Mouse (Mus musculus): ENCODE results near the gene Myo3a. TPM values are rescaled to one million over a fixed set of nuclear protein-coding genes. Genes with fewer than 3 reads are reported as not detected.
"Not testable (repeated sequence)": the region's sequence is repeated elsewhere in the genome, so short reads cannot be mapped to it uniquely, and the experiment has no call there.

Myo3a gene
- total and polyA plus RNA-seq, 2 experiments from 2014 or later = not detected

GRCm38 (mm10) chr2:22285777-22286176 is 58.5 kb downstream of the Myo3a start:
- WGBS = 13% methylated on average over 1 of the region's 1 CpGs

GRCm38 (mm10) chr2:22293579-22294446 is 66.5 kb downstream of the Myo3a start:
- ATAC-seq (ENCODE audit: insufficient read depth, low read depth) (no peak), DNase-seq (ENCODE audit: low spot score) (no peak)
- Histone ChIP-seq H3K27me3 (ENCODE audit: control insufficient read depth, insufficient read depth, low read length) (no peaks in the 10 kb centered on the region), H3K9me3 (replicated peaks; ENCODE audit: control insufficient read depth, low read length) (no peaks in the 10 kb centered on the region), H3K4me2 (ENCODE audit: low read depth, low read length) (no peak overlapping the region), H3K4me1 (ENCODE audit: control insufficient read depth, insufficient read depth) (no peaks in the 10 kb centered on the region), H3K4me3 (ENCODE audit: low read depth, low read length) (no peak overlapping the region), H3K27ac (ENCODE audit: low read depth) (no peak overlapping the region), H3K36me3 (replicated peaks; ENCODE audit: control insufficient read depth, insufficient read depth, low read length) (no peaks in the 10 kb centered on the region), H3K9ac (replicated peaks; ENCODE audit: low read depth, low read length) (no peak overlapping the region)
- 68% methylated on average over 11 of the region's 11 CpGs for whole genome bisulfite sequencing
- no peak for TF ChIP-seq CTCF (IDR thresholded peaks at IDR 0.05; ENCODE audit: low read depth)
- TF ChIP-seq EP300 (IDR thresholded peaks at IDR 0.05; ENCODE audit: low read depth) = no peak

More at GRCm38 (mm10) chr2:22285777-22286176, 58.5 kb downstream of the Myo3a start:
- no peaks in the 10 kb centered on the region for H3K36me3 ChIP-seq (replicated peaks; ENCODE audit: control insufficient read depth, insufficient read depth, low read length)
- no peaks in the 10 kb centered on the region for H3K9me3 ChIP-seq (replicated peaks; ENCODE audit: control insufficient read depth, low read length)
- TF ChIP-seq CTCF (IDR thresholded peaks at IDR 0.05; ENCODE audit: low read depth) (no peak), EP300 (IDR thresholded peaks at IDR 0.05; ENCODE audit: low read depth) (no peak)
- DNase-seq (ENCODE audit: low spot score) (no peak), ATAC-seq (ENCODE audit: insufficient read depth, low read depth) (no peak)
- no peaks in the 10 kb centered on the region for H3K4me1 ChIP-seq (ENCODE audit: control insufficient read depth, insufficient read depth)
- no peak overlapping the region for H3K4me2 ChIP-seq (ENCODE audit: low read depth, low read length)
- H3K9ac ChIP-seq (replicated peaks; ENCODE audit: low read depth, low read length) = no peak overlapping the region
- no peaks in the 10 kb centered on the region for H3K27me3 ChIP-seq (ENCODE audit: control insufficient read depth, insufficient read depth, low read length)
- H3K27ac ChIP-seq (ENCODE audit: low read depth) = no peak overlapping the region
- no peak overlapping the region for H3K4me3 ChIP-seq (ENCODE audit: low read depth, low read length)

- Histone ChIP-seq H3K36me3 (replicated peaks; ENCODE audit: control insufficient read depth, insufficient read depth, low read length) (no peaks in the 10 kb centered on the region), H3K4me1 (ENCODE audit: control insufficient read depth, insufficient read depth) (no peaks in the 10 kb centered on the region), H3K27ac (ENCODE audit: low read depth) (no peak overlapping the region), H3K27me3 (ENCODE audit: control insufficient read depth, insufficient read depth, low read length) (no peaks in the 10 kb centered on the region), H3K9ac (replicated peaks; ENCODE audit: low read depth, low read length) (no peak overlapping the region), H3K4me2 (ENCODE audit: low read depth, low read length) (no peak overlapping the region), H3K9me3 (replicated peaks; ENCODE audit: control insufficient read depth, low read length) (no peaks in the 10 kb centered on the region), H3K4me3 (ENCODE audit: low read depth, low read length) (no peak overlapping the region)
- 44% methylated on average over 2 of the region's 2 CpGs for WGBS
- ATAC-seq (ENCODE audit: insufficient read depth, low read depth) (no peak), DNase-seq (ENCODE audit: low spot score) (no peak)
- TF ChIP-seq EP300 (IDR thresholded peaks at IDR 0.05; ENCODE audit: low read depth) (no peak), CTCF (IDR thresholded peaks at IDR 0.05; ENCODE audit: low read depth) (no peak)
Observed at GRCm38 (mm10) chr2:22294447-22294738, 67.1 kb downstream of the Myo3a start.

- TF ChIP-seq EP300 (IDR thresholded peaks at IDR 0.05; ENCODE audit: low read depth) (no peak), CTCF (IDR thresholded peaks at IDR 0.05; ENCODE audit: low read depth) (no peak)
- DNase-seq (ENCODE audit: low spot score) (no peak), ATAC-seq (ENCODE audit: insufficient read depth, low read depth) (no peak)
- no peaks in the 10 kb centered on the region for H3K4me1 ChIP-seq (ENCODE audit: control insufficient read depth, insufficient read depth)
- H3K4me3 ChIP-seq (ENCODE audit: low read depth, low read length) = no peak overlapping the region
- no peak overlapping the region for H3K4me2 ChIP-seq (ENCODE audit: low read depth, low read length)
- H3K9ac ChIP-seq (replicated peaks; ENCODE audit: low read depth, low read length) = no peak overlapping the region
- 38% methylated on average over 1 of the region's 1 CpGs for WGBS
- no peak overlapping the region for H3K27ac ChIP-seq (ENCODE audit: low read depth)
- H3K27me3 ChIP-seq (ENCODE audit: control insufficient read depth, insufficient read depth, low read length) = no peaks in the 10 kb centered on the region
- no peaks in the 10 kb centered on the region for H3K36me3 ChIP-seq (replicated peaks; ENCODE audit: control insufficient read depth, insufficient read depth, low read length)
- H3K9me3 ChIP-seq (replicated peaks; ENCODE audit: control insufficient read depth, low read length) = no peaks in the 10 kb centered on the region
Observed at GRCm38 (mm10) chr2:22297913-22298312, 70.6 kb downstream of the Myo3a start.

- Histone ChIP-seq H3K27ac (ENCODE audit: low read depth) (no peak overlapping the region), H3K9ac (replicated peaks; ENCODE audit: low read depth, low read length) (no peak overlapping the region), H3K4me2 (ENCODE audit: low read depth, low read length) (peak overlapping the region; percentile 64), H3K9me3 (replicated peaks; ENCODE audit: control insufficient read depth, low read length) (no peaks in the 10 kb centered on the region), H3K4me3 (ENCODE audit: low read depth, low read length) (peak overlapping the region; percentile 41), H3K27me3 (ENCODE audit: control insufficient read depth, insufficient read depth, low read length) (no peaks in the 10 kb centered on the region), H3K36me3 (replicated peaks; ENCODE audit: control insufficient read depth, insufficient read depth, low read length) (no peaks in the 10 kb centered on the region), H3K4me1 (ENCODE audit: control insufficient read depth, insufficient read depth) (peaks cover 8% of the 10 kb centered on the region; the same call in 1 of the 2 replicates)
- DNase-seq (ENCODE audit: low spot score) (peak; percentile 11), ATAC-seq (ENCODE audit: insufficient read depth, low read depth) (peak; percentile 67)
- TF ChIP-seq CTCF (IDR thresholded peaks at IDR 0.05; ENCODE audit: low read depth) (no peak), EP300 (IDR thresholded peaks at IDR 0.05; ENCODE audit: low read depth) (no peak)
- 7% methylated on average over 20 of the region's 32 CpGs for WGBS
Observed at GRCm38 (mm10) chr2:22338269-22338857, 111.1 kb downstream of the Myo3a start.

- not testable (repeated sequence) for H3K27ac ChIP-seq (ENCODE audit: low read depth); DNase-seq (ENCODE audit: low spot score)
- 83% methylated on average over 11 of the region's 11 CpGs for WGBS
Observed at GRCm38 (mm10) chr2:22410511-22410910, 183.2 kb downstream of the Myo3a start.

More at GRCm38 (mm10) chr2:22410511-22410910, 183.2 kb downstream of the Myo3a start:
- not testable (repeated sequence) for H3K4me2 ChIP-seq (ENCODE audit: low read depth, low read length); ATAC-seq (ENCODE audit: insufficient read depth, low read depth); H3K4me3 ChIP-seq (ENCODE audit: low read depth, low read length); H3K9ac ChIP-seq (replicated peaks; ENCODE audit: low read depth, low read length); H3K36me3 ChIP-seq (replicated peaks; ENCODE audit: control insufficient read depth, insufficient read depth, low read length); H3K4me1 ChIP-seq (ENCODE audit: control insufficient read depth, insufficient read depth); H3K27me3 ChIP-seq (ENCODE audit: control insufficient read depth, insufficient read depth, low read length); H3K9me3 ChIP-seq (replicated peaks; ENCODE audit: control insufficient read depth, low read length)

Data from heart, postnatal 0 days (tissue).